Mouse (Mus musculus) small intestine, adult 2 months (tissue): ENCODE measurements at regions not wholly inside any gene's neighbourhood (a gene's known extent, or its start where the extent isn't known, plus 50 kb on each side); places are given as distances from the start of the nearest gene placed in this dataset.

Source experiments
- H3K27ac ChIP-seq: fragments of 200-500 bp; 2 replicates; pipeline ENCODE4 v1.5.1; 2012; ENCODE audit warnings: low read depth, low read length, control low read depth, inconsistent platforms; ENCODE audit not compliant: insufficient read depth
- H3K27me3 ChIP-seq: fragments of 200-500 bp; 2 replicates; pipeline ENCODE4 v1.6.1; 2012; ENCODE audit warnings: mild to moderate bottlenecking, moderate library complexity, low read length, inconsistent platforms; ENCODE audit not compliant: control insufficient read depth, insufficient read depth
- H3K36me3 ChIP-seq: fragments of 200-500 bp; 2 replicates; pipeline ENCODE4 v1.6.1; 2012; ENCODE audit warnings: mild to moderate bottlenecking, low read length, control low read depth, inconsistent platforms; ENCODE audit not compliant: control insufficient read depth, insufficient read depth
- H3K4me1 ChIP-seq: fragments of 200-500 bp; 2 replicates; pipeline ENCODE4 v1.6.1; 2012; ENCODE audit warnings: low read length, inconsistent platforms, mixed read lengths; ENCODE audit not compliant: control insufficient read depth, insufficient read depth, insufficient read length
- H3K4me3 ChIP-seq: fragments of 200-500 bp; 2 replicates; pipeline ENCODE4 v1.5.1; 2012; ENCODE audit warnings: low read depth, mild to moderate bottlenecking, control low read depth, inconsistent platforms, low read length, moderate library complexity
- CTCF ChIP-seq: fragments of 200-500 bp; IDR thresholded peaks from 2 replicates; pipeline ENCODE4 v1.5.1; 2012; ENCODE audit warnings: low read depth, mild to moderate bottlenecking, control low read depth, inconsistent platforms, low read length, moderate library complexity, mixed read lengths; ENCODE audit not compliant: insufficient replicate concordance, insufficient read length; ENCODE audit errors: extremely low read depth
- POLR2A ChIP-seq: fragments of 200-500 bp; IDR thresholded peaks from 2 replicates; pipeline ENCODE4 v1.6.1; 2012; ENCODE audit warnings: low read depth, mild to moderate bottlenecking, control low read depth, inconsistent platforms, low read length, moderate library complexity
- WGBS: fragments of 180-500 bp; shearing (Covaris S2); methylation state at CpG from one replicate; pipeline ENCODE4 v1.1.7; 2018; 5-methylcytosine and 5-hydroxymethylcytosine counted together

DNA sequence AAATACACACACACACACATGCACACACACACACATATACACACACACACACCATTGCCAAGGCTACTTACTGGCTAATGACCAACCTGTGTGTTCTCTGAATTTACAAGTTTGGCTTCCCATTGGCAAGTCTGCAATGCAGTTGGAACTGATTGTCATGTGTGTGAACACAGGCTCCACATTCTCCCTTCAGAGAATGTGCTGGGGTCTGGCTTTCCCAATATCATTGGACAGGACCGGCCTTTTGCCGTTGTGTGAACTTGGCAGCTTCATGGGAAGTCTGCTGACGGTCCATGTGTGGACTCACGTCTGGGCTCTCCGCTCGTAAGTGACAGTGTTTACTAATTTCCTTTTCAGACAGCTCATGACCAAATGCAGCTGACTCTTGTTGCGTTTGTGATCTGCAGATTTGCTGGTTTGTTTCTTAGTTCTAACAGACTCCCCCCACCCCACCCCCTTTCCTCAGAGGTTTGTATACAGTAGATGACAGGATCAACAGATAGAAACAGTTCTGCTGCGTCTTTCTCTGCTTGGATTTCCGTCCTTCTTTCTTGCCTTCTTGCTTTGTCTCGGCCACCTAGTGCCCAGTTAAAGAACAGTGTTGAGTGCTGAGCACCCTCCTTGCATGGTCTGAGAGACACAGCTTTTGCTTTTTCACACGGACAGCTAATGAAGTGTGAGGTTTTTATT lies 183.1 kb upstream of the Sulf2 start:
- Histone ChIP-seq H3K27ac (no peak overlapping the region), H3K4me3 (no peak overlapping the region), H3K27me3 (no peaks in the 10 kb centered on the region), H3K4me1 (0 out of 2 replicates have a peak, but pooled peaks cover 2% of the 10 kb centered on the region), H3K36me3 (no peaks in the 10 kb centered on the region)
- 48% methylated on average over 11 of the region's 11 CpGs for WGBS
- TF ChIP-seq CTCF (no peak), POLR2A (no peak)

DNA sequence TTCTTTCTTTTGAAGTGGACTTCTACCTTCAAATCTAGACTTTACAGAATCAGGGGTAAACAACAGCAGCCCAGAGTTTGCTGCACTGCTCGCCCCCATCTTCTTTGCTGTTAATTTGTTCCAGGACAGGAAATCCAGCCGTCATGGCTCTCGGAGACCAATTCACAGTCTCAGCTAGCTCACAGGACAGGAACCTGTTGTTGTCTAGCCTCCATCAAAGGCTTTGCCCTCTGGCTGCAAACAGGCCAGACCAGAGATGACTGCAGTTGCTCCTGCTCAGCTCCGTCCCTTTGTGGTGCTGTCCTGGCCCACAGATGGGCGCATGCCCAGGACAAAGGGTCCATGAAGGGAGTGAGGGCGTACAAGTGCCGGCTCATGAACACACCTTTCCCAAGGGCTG lies 182.2 kb upstream of the Sulf2 start:
- no peak overlapping the region for H3K4me3 ChIP-seq
- no peak overlapping the region for H3K27ac ChIP-seq
- no peaks in the 10 kb centered on the region for H3K27me3 ChIP-seq
- no peaks in the 10 kb centered on the region for H3K36me3 ChIP-seq
- TF ChIP-seq POLR2A (no peak), CTCF (no peak)
- H3K4me1 ChIP-seq, result 0 out of 2 replicates have a peak, but pooled peaks cover 2% of the 10 kb centered on the region
- WGBS, result 87% methylated on average over 7 of the region's 7 CpGs

- TF ChIP-seq CTCF, result no peak
- no peak for TF ChIP-seq POLR2A
- H3K36me3 ChIP-seq, result no peaks in the 10 kb centered on the region
- no peak overlapping the region for H3K4me3 ChIP-seq
- peaks cover 4% of the 10 kb centered on the region; the same call in 1 of the 2 replicates for H3K4me1 ChIP-seq
- H3K27ac ChIP-seq, result no peak overlapping the region
- WGBS, result 78% methylated on average over 5 of the region's 5 CpGs
- no peaks in the 10 kb centered on the region for H3K27me3 ChIP-seq
These were observed 180.2 kb upstream of the Sulf2 start for GRCm38 (mm10) chr2:166335702-166336101.

- no peaks in the 10 kb centered on the region for H3K36me3 ChIP-seq
- H3K27ac ChIP-seq, result no peak overlapping the region
- TF ChIP-seq CTCF (no peak), POLR2A (no peak)
- H3K27me3 ChIP-seq, result no peaks in the 10 kb centered on the region
- H3K4me3 ChIP-seq, result no peak overlapping the region
- peaks cover 4% of the 10 kb centered on the region; the same call in 1 of the 2 replicates for H3K4me1 ChIP-seq
- 16% methylated on average over 7 of the region's 7 CpGs for WGBS
These were observed 179.1 kb upstream of the Sulf2 start for GRCm38 (mm10) chr2:166334559-166334958.

GRCm38 (mm10) chr2:166333818-166334217 lies 178.4 kb upstream of the Sulf2 start:
- no peak overlapping the region for H3K27ac ChIP-seq
- TF ChIP-seq POLR2A, result no peak
- H3K36me3 ChIP-seq, result no peaks in the 10 kb centered on the region
- peaks cover 4% of the 10 kb centered on the region; the same call in 1 of the 2 replicates for H3K4me1 ChIP-seq
- no peaks in the 10 kb centered on the region for H3K27me3 ChIP-seq
- 75% methylated on average over 4 of the region's 4 CpGs for WGBS
- H3K4me3 ChIP-seq, result no peak overlapping the region

- Histone ChIP-seq H3K27me3 (no peaks in the 10 kb centered on the region), H3K4me1 (peaks cover 4% of the 10 kb centered on the region; the same call in 1 of the 2 replicates), H3K27ac (no peak overlapping the region), H3K4me3 (no peak overlapping the region), H3K36me3 (no peaks in the 10 kb centered on the region)
- TF ChIP-seq CTCF, result no peak
- TF ChIP-seq POLR2A, result no peak
- WGBS, result 34% methylated on average over 13 of the region's 13 CpGs
These were observed 177.4 kb upstream of the Sulf2 start for GRCm38 (mm10) chr2:166332748-166333417.

GRCm38 (mm10) chr2:166331192-166331591 lies 175.7 kb upstream of the Sulf2 start:
- no peaks in the 10 kb centered on the region for H3K36me3 ChIP-seq
- no peak overlapping the region for H3K27ac ChIP-seq
- WGBS, result 89% methylated on average over 4 of the region's 4 CpGs
- no peak for TF ChIP-seq POLR2A
- no peak for TF ChIP-seq CTCF
- peaks cover 4% of the 10 kb centered on the region; the same call in 1 of the 2 replicates for H3K4me1 ChIP-seq
- no peak overlapping the region for H3K4me3 ChIP-seq
- H3K27me3 ChIP-seq, result no peaks in the 10 kb centered on the region
